Mouse (Mus musculus): ENCODE results near the gene Tomm6. TPM values are rescaled to one million over a fixed set of nuclear protein-coding genes. Genes with fewer than 3 reads are reported as not detected.

Gene Tomm6
- 100 to 1,000 TPM; 205 to 235 TPM for polyA plus RNA-seq (2017; shearing (Covaris generic))

GRCm38 (mm10) chr17:47688344-47688607, at the start of gene Tomm6:
TSS of gene Tomm6 (minus strand) at chr17:47688386.

GRCm38 (mm10) chr17:47736856-47737255, 48.7 kb upstream of the Tomm6 start, which contains the start of gene Tfeb:
TSS of gene Tfeb (plus strand) at chr17:47737030.

GRCm38 (mm10) chr17:47726566-47726965, 38.4 kb upstream of the Tomm6 start, which contains the start of gene Pgc:
TSS of gene Pgc (plus strand) at chr17:47726842.

GRCm38 (mm10) chr17:47694503-47695336, 6.5 kb upstream of the Tomm6 start, which contains the start of gene Prickle4:
TSS of gene Prickle4 (minus strand) at chr17:47694736.

GRCm38 (mm10) chr17:47694442-47694502, 6.1 kb upstream of the Tomm6 start, which contains the start of gene Gm21981:
TSS of gene Gm21981 (minus strand) at chr17:47694455.

GRCm38 (mm10) chr17:47688608-47689575, 706 bp upstream of the Tomm6 start, which contains the start of gene Frs3:
TSS of gene Frs3 (plus strand) at chr17:47689030.

Other genes with a start within 250 kb of the Tomm6 start
- gene Taf8, start 186.1 kb downstream of the Tomm6 start, polyA plus RNA-seq (2017; shearing (Covaris generic)): 10 to 100 TPM; 49.2 to 64.5 TPM
- 100 to 1,000 TPM; 243 to 395 TPM for gene Ccnd3, start 183.3 kb downstream of the Tomm6 start, polyA plus RNA-seq (2017; shearing (Covaris generic))
- gene Bysl, start 76.9 kb downstream of the Tomm6 start, polyA plus RNA-seq (2017; shearing (Covaris generic)): 10 to 100 TPM; 14.9 to 18.2 TPM
- 10 to 100 TPM; 31.8 to 46.6 TPM for gene Med20, start 76.8 kb downstream of the Tomm6 start, polyA plus RNA-seq (2017; shearing (Covaris generic))
- 1 to 10 TPM; 1.5 to 2.4 TPM for gene Gm20517, start 76.8 kb downstream of the Tomm6 start, polyA plus RNA-seq (2017; shearing (Covaris generic))
- 1 to 10 TPM; 1.7 to 1.9 TPM for gene Usp49, start 57.7 kb downstream of the Tomm6 start, polyA plus RNA-seq (2017; shearing (Covaris generic))
- 1 to 10 TPM; 1.2 to 5.1 TPM for gene Frs3, start 644 bp upstream of the Tomm6 start, polyA plus RNA-seq (2017; shearing (Covaris generic))
- under 1 TPM; 0.07 to 0.24 TPM for gene Gm21981, start 6.1 kb upstream of the Tomm6 start, polyA plus RNA-seq (2017; shearing (Covaris generic))
- gene Prickle4, start 6.3 kb upstream of the Tomm6 start, polyA plus RNA-seq (2017; shearing (Covaris generic)): not detected
- gene Pgc, start 38.5 kb upstream of the Tomm6 start, polyA plus RNA-seq (2017; shearing (Covaris generic)): not detected
- 10 to 100 TPM; 32.4 to 48.5 TPM for gene Tfeb, start 48.6 kb upstream of the Tomm6 start, polyA plus RNA-seq (2017; shearing (Covaris generic))
- under 1 TPM in 1 of 2 experiments, not detected in 1; 0.55 TPM for gene Mdfi, start 146.3 kb upstream of the Tomm6 start, polyA plus RNA-seq (2017; shearing (Covaris generic))
- gene Foxp4, start 236.3 kb upstream of the Tomm6 start, polyA plus RNA-seq (2017; shearing (Covaris generic)): 10 to 100 TPM; 18.6 to 36.5 TPM